Mouse (Mus musculus): ENCODE measurements around the gene Vps37b.

GRCm38 (mm10) chr5:124049249-124050045, 17.4 kb upstream of the Vps37b start:
- TF ChIP-seq CTCF (IDR thresholded peaks at IDR 0.05; ENCODE audit: low read depth) (no peak), EP300 (IDR thresholded peaks at IDR 0.05; ENCODE audit: low read depth) (no peak)
